Comparison of ENCODE assay signal across 14 mouse cellular contexts in the genomic region with DNA sequence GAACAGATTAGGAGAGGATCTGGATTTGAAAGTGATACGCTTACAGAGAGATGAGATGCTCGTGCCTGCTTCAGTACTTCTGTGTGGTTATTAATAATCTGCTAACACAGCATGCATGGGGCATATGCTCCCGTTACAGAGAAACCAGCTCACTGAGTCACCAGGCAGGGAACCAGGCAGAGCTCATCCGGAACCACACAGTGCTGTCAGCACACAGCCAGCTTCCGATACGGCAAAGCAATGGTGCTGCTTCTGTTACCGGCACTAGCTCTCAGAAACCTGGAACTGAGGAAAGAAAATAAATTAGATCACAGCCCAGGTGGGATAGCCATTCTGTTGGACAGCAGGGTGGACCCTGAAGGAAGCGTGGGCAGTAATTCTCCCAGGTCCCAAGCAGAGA.
DNase-seq lines count a peak whose midpoint lies in the region; ATAC-seq lines count a peak whose summit lies in the region.
"Had no signal": no experiment of that assay in that cellular context is flagged by ENCODE, and none has a peak within 500 bp of the region (broad histone marks: within the 10 kb centered on the region; RNA-seq: fewer than 3 reads in every experiment).

No protein-coding gene starts in this region.

- H3K27me3 ChIP-seq in forebrain, embryonic 15.5 days: no peaks in the 10 kb centered on the region
- H3K27me3 ChIP-seq: neural tube, embryonic 15.5 days had no signal

- H3K4me2 ChIP-seq in forebrain, embryonic 15.5 days (replicated peaks): no peak overlapping the region
- H3K4me2 ChIP-seq: neural tube, embryonic 15.5 days had no signal

- WGBS in forebrain, embryonic 15.5 days: 90% methylated on average over 8 of the region's 8 CpGs

- no peak for DNase-seq in frontal cortex, postnatal 10 days (ENCODE audit: low spot score in 2 of 2)
- DNase-seq in cerebellum, adult 9-10 months: peak; percentile 99
- peak; percentile 43 for DNase-seq in layer of hippocampus, adult 9-10 months (ENCODE audit: low spot score)
- peak; percentile 9 for DNase-seq in right cerebral cortex, postnatal 14 days
- DNase-seq in spleen, postnatal 4 days (ENCODE audit: low spot score in 2 of 2): no peak
- DNase-seq in spleen, adult 12 weeks (ENCODE audit: low spot score): no peak
- DNase-seq: adrenal gland, postnatal 36 days; heart, adult 18-20 months; heart, postnatal 14 days; lung, postnatal 4 days had no signal

- H3K36me3 ChIP-seq in forebrain, embryonic 15.5 days: no peaks in the 10 kb centered on the region
- H3K36me3 ChIP-seq: limb, embryonic 10.5 days; neural tube, embryonic 15.5 days had no signal

- H3K4me3 ChIP-seq in forebrain, embryonic 15.5 days: no peak overlapping the region
- H3K4me3 ChIP-seq: limb, embryonic 10.5 days; neural tube, embryonic 15.5 days had no signal

- H3K9ac ChIP-seq in forebrain, embryonic 15.5 days (replicated peaks): no peak overlapping the region
- H3K9ac ChIP-seq: neural tube, embryonic 15.5 days had no signal

- ATAC-seq in frontal cortex, adult (ENCODE audit: low TSS enrichment): peak; percentile 98
- ATAC-seq in forebrain, embryonic 15.5 days (replicated peaks): no peak

- 0 out of 2 replicates have a peak, but pooled peaks cover 2% of the 10 kb centered on the region for H3K4me1 ChIP-seq in forebrain, embryonic 15.5 days
- H3K4me1 ChIP-seq: limb, embryonic 10.5 days; neural tube, embryonic 15.5 days had no signal

- no peak overlapping the region for H3K27ac ChIP-seq in forebrain, embryonic 15.5 days (replicated peaks)
- H3K27ac ChIP-seq: limb, embryonic 10.5 days; neural tube, embryonic 15.5 days had no signal

- no peaks in the 10 kb centered on the region for H3K9me3 ChIP-seq in forebrain, embryonic 15.5 days
- H3K9me3 ChIP-seq: limb, embryonic 10.5 days; neural tube, embryonic 15.5 days had no signal

Comparison
In these comparisons a context has a peak if more than half of its experiments do, and no peak if none do; other contexts are left out.
1. DNase-seq: peak in cerebellum, adult 9-10 months (single experiment), layer of hippocampus, adult 9-10 months (single experiment) and right cerebral cortex, postnatal 14 days (single experiment); none in frontal cortex, postnatal 10 days (0 of 2), spleen, postnatal 4 days (0 of 2) and spleen, adult 12 weeks (single experiment).